Mouse (Mus musculus) adrenal gland, postnatal 14 days (tissue): ENCODE measurements around the gene Ttc27. TPM values are rescaled to one million over a fixed set of nuclear protein-coding genes. Genes with fewer than 3 reads are reported as not detected.
"Not testable (repeated sequence)": the region's sequence is repeated elsewhere in the genome, so short reads cannot be mapped to it uniquely, and the experiment has no call there.

Source experiments
- DNase-seq: peaks from one replicate; pipeline ENCODE4 v3.0.0; 2021; ENCODE audit warnings: mixed read lengths
- long read RNA-seq, 2 experiments: library from polyadenylated mRNA; stranded (forward); transcript quantifications; one replicate each; pipeline ENCODE4 v2.0.0; 2021
- total RNA-seq: library from RNA; stranded (reverse); gene quantifications from 2 replicates; pipeline ENCODE4 v1.2.3, GENCODE M21; 2021

The Ttc27 gene
- total RNA-seq = 21.0 and 23.5 TPM in 2 replicates
- long read RNA-seq, experiment 1, transcript Ttc27-201 (20 exons, 2,838 nt) = major isoform, 9 of 17 reads
- long read RNA-seq, experiment 1, partial matches to known transcripts = 2 of 17 reads
- long read RNA-seq, experiment 1, other reads (novel, unspliced or antisense) = 4 of 17 reads
- long read RNA-seq, experiment 2, transcript Ttc27-201 (20 exons, 2,838 nt) = major isoform, 5 of 9 reads
- long read RNA-seq, experiment 2, partial matches to known transcripts = 2 of 9 reads
- long read RNA-seq, experiment 2, other reads (novel, unspliced or antisense) = 1 of 9 reads

GRCm38 (mm10) chr17:74717618-74718151 lies at the start of gene Ttc27:
Ttc27 (plus strand) TSS chr17:74717732.
- DNase-seq = peak; percentile 98

- no peak for DNase-seq
Observed at GRCm38 (mm10) chr17:74668010-74668409, 49.5 kb upstream of the Ttc27 start.

- DNase-seq = peak; percentile 9
Observed at GRCm38 (mm10) chr17:74670031-74670430, 47.5 kb upstream of the Ttc27 start.

DNA sequence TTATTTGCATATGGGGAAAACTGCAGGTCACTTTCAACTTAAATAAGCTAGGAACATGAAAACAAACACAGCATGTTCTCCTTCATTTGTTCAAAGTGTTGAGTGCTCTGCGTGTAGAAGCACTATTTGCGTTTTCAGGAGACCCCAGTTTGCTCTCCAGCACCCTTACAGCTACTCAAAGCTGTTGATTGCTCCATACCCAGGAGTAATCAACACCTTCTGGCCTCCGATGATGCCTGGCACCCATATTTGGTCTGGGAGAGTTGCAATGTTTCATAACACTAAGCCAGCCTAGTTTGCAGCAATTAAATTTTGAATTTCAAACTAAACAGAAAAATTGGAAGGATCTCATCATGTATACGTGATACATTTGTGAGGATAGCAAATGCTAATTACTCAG lies 45.1 kb upstream of the Ttc27 start:
- DNase-seq = no peak

GRCm38 (mm10) chr17:74673251-74673650 lies 44.3 kb upstream of the Ttc27 start:
- DNase-seq = peak; percentile 39

DNA sequence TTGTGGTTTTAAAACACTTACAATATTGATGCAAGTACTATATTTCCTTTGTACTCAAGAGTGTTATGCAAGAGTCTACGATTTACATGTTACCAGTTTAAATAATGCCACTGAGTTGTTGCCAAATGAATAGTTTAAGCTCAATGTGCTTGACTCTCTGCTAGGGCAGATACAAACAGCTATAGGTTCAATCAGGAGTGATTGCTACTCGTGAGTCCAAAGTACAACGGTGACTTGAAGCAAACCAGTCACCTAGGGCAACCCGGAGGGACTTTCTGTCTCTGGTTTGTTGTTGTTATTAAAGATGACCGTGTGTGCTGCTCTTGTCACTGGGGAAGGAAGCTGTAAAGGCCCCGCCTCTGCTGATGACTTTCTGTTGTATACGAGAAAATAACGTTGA lies 39.5 kb upstream of the Ttc27 start:
- no peak for DNase-seq

DNA sequence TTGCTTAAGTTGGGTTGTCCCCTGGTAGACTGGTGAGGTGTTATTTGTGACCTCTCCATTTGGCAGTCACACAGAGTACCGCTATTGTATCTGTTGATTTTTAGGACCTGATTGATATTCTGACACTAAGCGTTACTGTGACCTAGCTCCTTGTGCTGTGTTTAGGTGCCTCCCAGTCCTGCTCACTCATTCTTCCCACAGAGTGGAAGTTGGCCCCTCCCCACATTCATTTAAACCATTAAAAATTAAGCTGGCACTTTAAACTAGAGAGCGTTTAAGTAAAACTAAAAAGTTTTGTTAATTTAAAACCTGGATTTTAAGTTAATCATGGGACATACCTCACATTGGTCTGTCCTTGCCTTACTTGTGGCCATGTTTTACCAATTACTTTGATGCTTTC lies 32.6 kb upstream of the Ttc27 start:
- no peak for DNase-seq

- no peak for DNase-seq
Observed at GRCm38 (mm10) chr17:74688555-74688954, 29.0 kb upstream of the Ttc27 start.

- no peak for DNase-seq
Observed at GRCm38 (mm10) chr17:74689406-74689805, 28.1 kb upstream of the Ttc27 start.

GRCm38 (mm10) chr17:74701661-74702060 lies 15.9 kb upstream of the Ttc27 start:
- not testable (repeated sequence) for DNase-seq

- no peak for DNase-seq
Observed at GRCm38 (mm10) chr17:74705480-74705879, 12.1 kb upstream of the Ttc27 start.

GRCm38 (mm10) chr17:74706593-74706992 lies 10.9 kb upstream of the Ttc27 start:
- DNase-seq = no peak

DNA sequence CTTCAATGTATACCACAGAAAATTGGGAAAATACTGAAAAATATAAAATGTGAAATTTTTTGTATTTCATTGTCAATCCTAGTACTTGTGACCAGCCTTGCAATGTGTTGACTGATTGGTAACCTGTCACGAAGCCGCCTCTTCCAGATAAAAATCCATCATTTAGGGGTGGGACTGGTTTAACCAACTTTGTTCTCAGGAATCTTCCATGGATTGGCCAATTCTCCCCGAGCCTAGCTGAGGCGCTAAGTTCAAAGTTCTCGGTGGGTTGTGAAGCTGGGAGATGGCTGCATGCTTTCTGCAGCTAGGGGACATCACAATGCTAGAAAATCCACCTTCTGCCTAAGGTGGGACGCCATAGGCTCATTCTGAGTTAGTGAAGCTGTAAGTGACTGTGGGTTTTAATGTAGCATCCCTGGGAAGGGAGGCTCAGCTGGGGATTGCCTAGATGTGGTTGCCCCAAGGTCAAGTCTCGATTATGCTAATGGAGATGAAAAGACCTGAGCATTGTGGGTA lies 9.8 kb upstream of the Ttc27 start:
- DNase-seq = no peak

DNA sequence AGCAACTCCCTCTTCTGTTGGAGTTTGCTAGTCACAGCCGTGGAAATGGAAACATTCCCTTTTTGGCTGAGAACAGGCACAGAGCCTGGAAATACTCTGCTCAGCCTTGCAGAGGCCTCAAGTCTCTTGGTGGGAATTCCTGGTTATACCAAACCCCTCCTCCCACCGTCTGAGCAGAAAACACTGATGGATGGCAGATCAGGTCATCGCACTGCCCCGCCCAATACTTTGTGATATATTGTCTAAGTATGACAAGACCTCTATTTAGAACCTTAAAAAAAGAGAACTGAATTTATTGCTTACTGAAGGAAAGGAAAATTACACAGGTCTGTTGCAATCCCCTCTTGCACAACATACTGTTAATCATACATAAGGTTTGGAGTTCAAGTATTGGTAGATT lies 6.8 kb upstream of the Ttc27 start:
- peak; percentile 11 for DNase-seq

- DNase-seq = no peak
Observed at GRCm38 (mm10) chr17:74711627-74712026, 5.9 kb upstream of the Ttc27 start.

DNA sequence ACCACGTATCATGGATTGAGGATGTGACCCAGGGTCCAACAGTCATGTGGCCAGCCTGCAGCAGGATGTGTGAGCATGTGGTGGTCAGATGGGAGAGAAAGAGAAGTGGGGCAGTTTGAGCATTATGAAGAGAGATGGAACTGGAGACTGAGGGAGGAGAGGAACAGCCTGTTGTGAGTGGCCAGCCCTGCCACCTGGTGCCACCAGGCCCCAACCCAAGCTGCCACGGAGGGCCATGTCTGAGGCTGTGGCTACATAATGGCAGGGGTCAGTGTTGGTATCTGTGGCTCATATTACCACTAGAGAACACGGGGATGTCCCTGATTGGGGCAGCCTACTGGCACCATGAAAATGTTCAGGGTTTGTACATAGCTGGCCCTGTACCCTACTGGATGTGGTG lies 2.4 kb upstream of the Ttc27 start:
- no peak for DNase-seq

GRCm38 (mm10) chr17:74715724-74716123 lies 1.8 kb upstream of the Ttc27 start:
- no peak for DNase-seq

DNA sequence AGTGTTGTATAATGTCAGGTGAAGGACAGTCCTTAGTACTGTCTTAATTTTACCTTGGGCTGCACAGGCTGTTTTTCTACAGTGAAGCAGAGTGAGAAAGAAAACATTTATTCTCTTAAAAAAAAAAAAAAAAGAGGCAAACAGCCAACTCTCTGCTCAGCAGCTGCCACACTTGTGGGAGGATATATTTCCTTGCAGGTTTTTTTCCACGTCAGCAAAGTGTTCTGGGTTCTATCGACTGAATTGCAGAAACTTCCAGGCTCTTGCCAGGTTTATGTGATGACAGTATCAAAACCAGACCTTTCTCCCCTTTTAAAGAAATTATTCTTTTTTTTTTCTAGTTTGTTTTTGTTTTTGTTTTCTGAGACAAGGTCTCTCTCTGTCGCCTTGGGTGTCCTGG lies 889 bp upstream of the Ttc27 start:
- DNase-seq = no peak

- DNase-seq = peak; percentile 7
Observed at GRCm38 (mm10) chr17:74717091-74717617, 378 bp upstream of the Ttc27 start.

DNA sequence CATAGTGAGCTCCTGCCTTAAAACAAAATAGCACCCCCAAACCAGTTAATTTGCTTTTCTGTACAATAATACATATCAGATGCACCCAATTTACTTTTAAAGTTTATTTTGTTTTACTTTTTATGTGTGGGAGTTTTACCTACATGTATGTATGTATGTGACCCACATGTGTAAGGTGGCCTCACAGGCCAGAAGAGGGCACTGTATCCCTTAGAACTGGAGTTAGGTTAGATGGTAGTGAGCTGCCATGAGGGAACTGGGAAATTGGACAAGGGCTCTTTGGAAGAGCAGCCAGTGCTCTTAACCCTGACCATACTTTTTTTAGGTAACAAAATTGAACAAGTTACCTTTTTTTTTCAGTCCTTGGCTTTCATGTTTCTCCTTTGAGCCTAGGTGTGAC lies 15.3 kb downstream of the Ttc27 start:
- DNase-seq = no peak

GRCm38 (mm10) chr17:74735392-74735791 lies 17.9 kb downstream of the Ttc27 start:
- no peak for DNase-seq

DNA sequence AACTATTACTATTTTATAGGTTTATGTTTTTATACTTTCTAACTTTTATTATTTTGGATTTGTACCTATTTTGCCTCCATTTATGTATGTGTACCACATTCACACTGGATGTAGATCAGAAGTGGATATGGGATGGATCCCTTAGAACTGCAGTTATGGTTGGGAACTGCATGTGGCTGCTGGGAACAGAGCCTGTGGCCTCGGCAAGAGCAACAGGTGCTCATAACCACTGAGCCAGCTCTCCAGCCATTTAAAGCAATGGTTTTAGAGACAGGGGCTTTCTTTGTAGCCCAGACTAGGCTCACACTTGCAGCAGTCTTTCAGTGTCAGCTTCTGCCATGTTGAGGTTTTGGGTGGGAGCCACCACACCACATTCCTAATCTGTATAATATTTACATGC lies 32.1 kb downstream of the Ttc27 start:
- no peak for DNase-seq

DNA sequence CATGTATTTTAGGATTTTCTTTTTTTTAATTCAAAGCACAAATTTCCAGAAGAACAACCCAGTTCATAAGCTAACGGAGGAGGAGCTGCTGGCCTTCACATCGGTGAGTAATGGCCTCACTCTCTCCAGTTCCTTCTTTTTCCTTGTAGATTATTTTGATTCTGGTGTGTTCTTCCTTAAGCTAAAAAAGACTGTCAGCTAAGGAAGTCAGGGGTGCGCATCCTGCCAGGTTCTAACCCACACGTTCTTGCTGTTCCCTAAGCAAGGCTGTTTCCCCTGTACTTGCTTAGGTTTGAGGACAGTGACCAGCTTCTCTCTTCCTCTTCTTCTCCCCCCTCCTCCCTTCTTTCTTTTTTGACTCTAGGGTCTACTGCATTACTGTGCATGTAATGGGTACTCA lies 33.5 kb downstream of the Ttc27 start:
- no peak for DNase-seq
